Mouse (Mus musculus): ENCODE data around the gene Corin.

GRCm38 (mm10) chr5:72382148-72382547, 122.1 kb downstream of the Corin start:
- TF ChIP-seq CTCF (IDR thresholded peaks at IDR 0.05; ENCODE audit: low read depth) = no peak
- TF ChIP-seq EP300 (IDR thresholded peaks at IDR 0.05; ENCODE audit: low read depth) = no peak
